Mouse (Mus musculus) neural tube, embryonic 11.5 days (tissue): Measurements from ENCODE around the gene Krt25. TPM values are rescaled to one million over a fixed set of nuclear protein-coding genes. Genes with fewer than 3 reads are reported as not detected.

ENCODE experiments used
- ATAC-seq: fragments of 200-750 bp; cut with Nextera tagmentation; 2 replicates; pipeline ENCODE4 v1.8.0; 2017; ENCODE audit warnings: moderate number of reproducible peaks, mild to moderate bottlenecking, moderate TSS enrichment, moderate library complexity; ENCODE audit not compliant: insufficient read depth, low FRiP score, low TSS enrichment
- DNase-seq: peaks from one replicate; pipeline ENCODE4 v3.0.0-alpha.2; 2015; ENCODE audit warnings: low spot score
- H3K27ac ChIP-seq: fragments of 300-500 bp; sonication (generic); 2 replicates; pipeline ENCODE4 v1.5.1; 2014; ENCODE audit warnings: low read depth, mild to moderate bottlenecking, low read length
- H3K27me3 ChIP-seq: fragments of 300-500 bp; sonication (generic); 2 replicates; pipeline ENCODE4 v1.6.1; 2014; ENCODE audit warnings: mild to moderate bottlenecking, low read length, mixed read lengths; ENCODE audit not compliant: control insufficient read depth, insufficient read depth
- H3K36me3 ChIP-seq: fragments of 300-500 bp; sonication (generic); 2 replicates; pipeline ENCODE4 v1.6.1; 2014; ENCODE audit warnings: mild to moderate bottlenecking, low read length, moderate library complexity, mixed read lengths; ENCODE audit not compliant: control insufficient read depth, insufficient read depth
- H3K4me1 ChIP-seq: fragments of 300-500 bp; sonication (generic); 2 replicates; pipeline ENCODE4 v1.6.1; 2014; ENCODE audit warnings: low read length, mixed read lengths; ENCODE audit not compliant: control insufficient read depth, insufficient read depth
- H3K4me2 ChIP-seq: fragments of 300-500 bp; sonication (generic); 2 replicates; pipeline ENCODE4 v1.6.1; 2014; ENCODE audit warnings: low read depth, mild to moderate bottlenecking, moderate library complexity
- H3K4me3 ChIP-seq: fragments of 300-500 bp; sonication (generic); 2 replicates; pipeline ENCODE4 v1.5.1; 2014; ENCODE audit warnings: low read depth, low read length
- H3K9ac ChIP-seq: fragments of 300-500 bp; sonication (generic); 2 replicates; pipeline ENCODE4 v1.6.1; 2014; ENCODE audit warnings: mild to moderate bottlenecking, low read length
- H3K9me3 ChIP-seq: fragments of 300-500 bp; sonication (generic); 2 replicates; pipeline ENCODE4 v1.6.1; 2016; ENCODE audit warnings: low read length; ENCODE audit not compliant: control insufficient read depth
- WGBS: fragments of 180-500 bp; shearing (Covaris S2); extraction: QIAGEN DNeasy Blood & Tissue Kit; methylation state at CpG from one replicate; pipeline ENCODE4 v1.1.7; 2014; 5-methylcytosine and 5-hydroxymethylcytosine counted together
- polyA plus RNA-seq: library from polyadenylated mRNA; unstranded; fragments of >200 nt; fragmentation: Nextera tagmentation; extraction: Ambion mirVana; gene quantifications from 2 replicates; pipeline ENCODE4 v1.2.1, GENCODE M21; 2014

Krt25 gene
- polyA plus RNA-seq, 1 experiment from 2014 or later: 0.23 TPM

DNA sequence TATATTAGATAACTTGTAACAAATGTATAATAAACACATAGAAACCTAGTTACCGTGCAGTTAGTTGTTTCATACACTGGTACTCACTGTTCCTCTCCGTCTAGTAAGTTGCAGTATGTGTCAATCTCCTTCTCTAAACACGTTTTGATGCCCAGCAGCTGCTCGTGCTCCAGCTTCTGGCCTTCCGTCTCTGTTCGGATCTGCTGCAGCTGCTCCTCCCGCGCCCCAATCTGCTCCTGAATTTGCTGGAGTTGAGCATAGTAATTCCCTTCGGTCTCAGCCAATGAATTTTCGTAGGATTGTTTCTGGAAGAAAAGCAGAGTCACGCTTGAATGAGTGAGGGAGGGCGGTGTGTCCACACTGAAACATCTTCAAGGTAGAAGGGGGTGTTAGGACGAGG is 10.7 kb upstream of the Krt25 start:
- 75% methylated on average over 13 of the region's 13 CpGs for WGBS

DNA sequence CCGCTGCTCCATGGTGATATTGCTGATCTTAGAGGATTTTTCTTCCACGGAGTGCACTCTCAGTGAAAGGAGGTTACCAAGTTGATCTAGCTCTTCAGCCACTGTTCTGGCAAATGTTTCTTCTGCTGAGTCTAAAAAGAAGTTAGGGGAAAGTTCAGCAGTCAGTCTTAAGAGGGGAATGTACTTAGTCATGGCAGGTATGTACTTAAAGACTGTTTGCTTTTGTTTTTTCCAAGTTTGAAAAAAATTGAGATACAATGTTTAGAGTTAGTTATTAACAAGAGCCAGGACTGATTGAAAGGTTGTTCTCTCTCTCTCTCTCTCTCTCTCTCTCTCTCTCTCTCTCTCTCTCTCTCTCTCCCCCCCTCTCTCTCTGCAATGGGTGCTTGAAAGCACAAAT is 6.9 kb upstream of the Krt25 start:
- H3K27ac ChIP-seq: no peak overlapping the region
- WGBS: 67% methylated on average over 2 of the region's 2 CpGs
- H3K4me2 ChIP-seq: no peak overlapping the region
- ATAC-seq (no peak), DNase-seq (no peak)
- H3K27me3 ChIP-seq: no peaks in the 10 kb centered on the region
- H3K36me3 ChIP-seq: no peaks in the 10 kb centered on the region
- H3K9ac ChIP-seq: no peak overlapping the region
- H3K4me3 ChIP-seq: no peak overlapping the region
- H3K9me3 ChIP-seq: no peaks in the 10 kb centered on the region
- H3K4me1 ChIP-seq: no peaks in the 10 kb centered on the region

More for the DNA sequence above, 10.7 kb upstream of the Krt25 start:
- Histone ChIP-seq H3K9ac (no peak overlapping the region), H3K27me3 (no peaks in the 10 kb centered on the region), H3K4me1 (no peaks in the 10 kb centered on the region), H3K9me3 (no peaks in the 10 kb centered on the region), H3K4me2 (no peak overlapping the region), H3K36me3 (no peaks in the 10 kb centered on the region), H3K27ac (no peak overlapping the region), H3K4me3 (no peak overlapping the region)
- ATAC-seq: no peak
- DNase-seq: no peak

DNA sequence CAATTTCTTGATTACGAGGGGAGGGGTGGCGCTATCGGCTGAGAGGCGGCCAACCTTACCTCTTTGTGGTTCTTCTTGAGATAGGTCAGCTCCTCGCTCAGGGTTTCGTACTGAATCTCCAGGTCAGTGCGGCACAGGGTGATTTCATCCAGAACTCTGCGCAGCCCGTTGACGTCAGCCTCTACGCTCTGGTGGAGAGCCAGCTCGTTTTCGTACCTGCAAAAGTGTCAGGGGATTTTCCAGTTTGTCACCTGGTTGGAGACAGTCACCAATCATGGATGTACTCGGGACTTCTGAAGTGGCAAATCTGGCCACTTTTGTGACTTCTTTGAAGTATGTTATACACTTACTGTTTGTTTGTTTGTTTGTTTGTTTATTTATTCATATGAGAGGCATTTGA is 1.7 kb downstream of the Krt25 start:
- 90% methylated on average over 14 of the region's 14 CpGs for WGBS
- Histone ChIP-seq H3K27ac (no peak overlapping the region), H3K9me3 (no peaks in the 10 kb centered on the region), H3K9ac (no peak overlapping the region), H3K4me2 (no peak overlapping the region), H3K4me1 (no peaks in the 10 kb centered on the region), H3K4me3 (no peak overlapping the region), H3K36me3 (no peaks in the 10 kb centered on the region), H3K27me3 (no peaks in the 10 kb centered on the region)
- no peak for DNase-seq
- ATAC-seq: no peak

DNA sequence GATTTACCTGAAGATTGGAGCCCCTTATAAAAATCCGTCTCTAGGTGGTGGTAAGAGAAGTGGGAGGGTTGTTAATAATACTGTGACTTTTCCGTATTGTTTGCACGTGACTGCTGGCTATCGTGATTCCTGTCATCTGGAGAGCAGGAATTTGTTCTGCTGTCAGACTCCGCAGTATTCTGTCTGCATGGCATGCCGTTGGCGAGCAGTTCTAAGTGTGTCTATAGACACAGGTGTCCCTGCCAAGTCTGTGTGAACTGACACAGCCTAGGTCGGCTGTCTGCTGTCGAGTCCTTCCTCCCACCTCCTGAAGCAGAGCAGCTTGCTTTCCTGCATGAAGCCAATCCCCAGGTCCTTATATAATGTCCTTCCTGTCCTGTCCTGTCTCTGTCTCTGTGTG is 3.6 kb downstream of the Krt25 start:
- 82% methylated on average over 9 of the region's 9 CpGs for WGBS
- no peak overlapping the region for H3K9ac ChIP-seq
- no peak overlapping the region for H3K4me2 ChIP-seq
- H3K4me1 ChIP-seq: no peaks in the 10 kb centered on the region
- no peaks in the 10 kb centered on the region for H3K9me3 ChIP-seq
- H3K36me3 ChIP-seq: no peaks in the 10 kb centered on the region
- ATAC-seq: no peak
- H3K27me3 ChIP-seq: no peaks in the 10 kb centered on the region
- no peak overlapping the region for H3K27ac ChIP-seq
- no peak for DNase-seq
- no peak overlapping the region for H3K4me3 ChIP-seq

DNA sequence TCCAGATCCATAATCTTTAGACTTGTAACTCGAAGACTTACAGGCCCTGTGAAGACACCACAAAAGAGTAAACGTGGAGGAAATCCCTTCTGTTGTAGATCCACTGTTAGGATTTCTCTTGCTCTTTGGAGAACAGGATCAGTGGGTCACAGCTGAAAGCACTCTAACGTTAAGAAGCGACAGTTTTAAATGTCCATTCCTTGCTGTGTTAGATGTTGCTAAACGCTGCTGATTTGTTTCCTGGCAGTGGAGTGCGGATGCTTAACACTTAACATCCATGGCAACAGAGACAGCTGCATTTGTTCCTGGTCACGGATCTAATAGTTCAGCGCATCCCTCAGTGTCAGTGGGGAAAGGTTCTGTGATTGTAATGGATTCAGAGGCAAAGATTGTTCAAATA is 6.2 kb downstream of the Krt25 start:
- no peak for DNase-seq
- Histone ChIP-seq H3K4me1 (no peaks in the 10 kb centered on the region), H3K9me3 (no peaks in the 10 kb centered on the region), H3K36me3 (no peaks in the 10 kb centered on the region), H3K9ac (no peak overlapping the region), H3K4me3 (no peak overlapping the region), H3K27ac (no peak overlapping the region), H3K4me2 (no peak overlapping the region), H3K27me3 (no peaks in the 10 kb centered on the region)
- WGBS: 63% methylated on average over 8 of the region's 8 CpGs
- no peak for ATAC-seq

DNA sequence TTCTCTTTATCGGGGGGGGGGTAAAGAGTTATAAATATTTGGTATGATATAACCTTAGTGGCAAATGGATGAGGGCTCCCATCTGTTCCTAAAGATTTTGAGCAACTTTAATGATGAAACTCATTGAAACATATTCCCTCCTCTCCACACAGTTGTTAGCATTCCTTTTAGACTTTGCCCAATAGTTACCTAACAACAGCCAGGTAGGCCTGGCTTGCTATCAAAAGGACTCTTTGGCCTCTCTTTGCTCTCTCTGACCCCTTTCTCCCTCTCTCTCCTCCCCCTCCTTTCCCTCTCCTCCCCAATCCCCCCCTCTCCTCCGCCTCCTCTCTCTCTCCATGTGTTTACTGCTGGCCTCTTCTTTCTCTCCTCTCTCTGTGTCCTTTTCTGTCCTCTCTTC is 8.2 kb downstream of the Krt25 start:
- Histone ChIP-seq H3K9me3 (no peaks in the 10 kb centered on the region), H3K27me3 (no peaks in the 10 kb centered on the region), H3K36me3 (no peaks in the 10 kb centered on the region), H3K4me2 (no peak overlapping the region), H3K4me1 (no peaks in the 10 kb centered on the region), H3K27ac (no peak overlapping the region), H3K4me3 (no peak overlapping the region), H3K9ac (no peak overlapping the region)
- DNase-seq (no peak), ATAC-seq (no peak)
- 82% methylated on average over 2 of the region's 2 CpGs for whole genome bisulfite sequencing

DNA sequence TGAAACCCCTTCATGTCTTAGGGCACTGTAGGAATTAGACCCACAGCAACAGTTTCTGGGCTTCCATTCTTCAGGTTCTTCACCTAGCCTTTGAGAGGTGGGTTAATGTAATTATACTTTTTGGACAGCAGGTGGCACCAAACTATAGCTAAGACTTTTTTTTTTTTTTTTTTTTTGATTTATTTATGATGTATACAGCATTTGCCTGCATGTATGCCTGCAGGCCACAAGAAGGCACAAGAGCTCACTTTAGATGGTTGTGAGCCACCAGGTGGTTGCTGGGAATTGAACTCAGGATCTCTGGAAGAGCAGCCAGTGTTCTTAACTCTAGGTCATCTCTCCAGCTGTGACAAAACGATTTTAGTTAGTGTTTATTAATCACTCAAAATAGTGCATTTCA is 11.9 kb downstream of the Krt25 start:
- no peak for ATAC-seq

DNA sequence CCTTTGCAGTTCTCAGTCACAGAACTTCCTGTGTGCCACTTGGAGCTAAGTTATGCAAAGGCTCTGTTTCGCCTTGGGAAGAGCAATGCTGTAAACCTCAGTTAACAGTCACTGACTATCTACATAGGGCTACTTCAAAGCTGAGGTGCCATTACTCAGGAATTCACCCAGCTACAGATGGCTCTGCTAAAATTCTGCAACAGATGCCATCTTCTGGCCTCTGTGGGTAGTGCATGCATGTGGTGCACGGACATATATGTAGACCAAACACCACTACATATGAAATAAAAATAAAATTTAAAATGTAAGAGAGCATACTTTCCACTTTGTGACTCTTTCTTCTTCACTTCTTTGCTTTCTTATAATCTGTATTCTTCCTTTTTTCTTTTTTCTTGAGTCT is 15.2 kb downstream of the Krt25 start:
- no peaks in the 10 kb centered on the region for H3K27me3 ChIP-seq

More for the DNA sequence above, 11.9 kb downstream of the Krt25 start:
- Histone ChIP-seq H3K9ac (no peak overlapping the region), H3K27me3 (no peaks in the 10 kb centered on the region), H3K4me3 (no peak overlapping the region), H3K27ac (no peak overlapping the region), H3K4me1 (no peaks in the 10 kb centered on the region), H3K4me2 (no peak overlapping the region), H3K9me3 (no peaks in the 10 kb centered on the region), H3K36me3 (no peaks in the 10 kb centered on the region)
- DNase-seq: peak; percentile 25
- 89% methylated on average over 1 of the region's 1 CpGs for WGBS

DNA sequence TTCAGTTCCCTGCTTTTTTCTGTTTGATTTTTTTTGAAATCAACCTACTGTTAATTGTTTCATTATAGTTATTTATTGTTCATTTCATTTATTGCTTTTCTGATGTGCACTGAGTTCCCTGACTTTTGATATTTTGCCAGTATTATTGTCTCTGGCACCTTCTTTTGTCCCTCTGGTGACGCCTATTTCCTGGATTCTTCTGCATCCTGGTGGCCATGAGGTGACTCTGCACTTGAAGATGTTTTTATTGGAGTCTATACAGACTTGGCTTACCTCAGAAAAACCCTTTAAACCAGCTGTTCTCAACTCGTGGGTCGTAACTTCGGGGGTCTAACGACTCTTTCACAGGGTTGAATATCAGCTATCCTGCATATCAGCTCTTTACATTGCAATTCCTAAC is 27.7 kb downstream of the Krt25 start:
- ATAC-seq: no peak
- no peaks in the 10 kb centered on the region for H3K9me3 ChIP-seq
- WGBS: 51% methylated on average over 5 of the region's 5 CpGs

More for the DNA sequence above, 15.2 kb downstream of the Krt25 start:
- Histone ChIP-seq H3K9me3 (no peaks in the 10 kb centered on the region), H3K27ac (no peak overlapping the region), H3K4me1 (no peaks in the 10 kb centered on the region), H3K4me2 (no peak overlapping the region), H3K9ac (no peak overlapping the region), H3K36me3 (no peaks in the 10 kb centered on the region), H3K4me3 (no peak overlapping the region)
- ATAC-seq: no peak
- peak; percentile 75 for DNase-seq
- 32% methylated on average over 2 of the region's 2 CpGs for whole genome bisulfite sequencing

More for the DNA sequence above, 27.7 kb downstream of the Krt25 start:
- Histone ChIP-seq H3K4me1 (no peaks in the 10 kb centered on the region), H3K9ac (no peak overlapping the region), H3K36me3 (no peaks in the 10 kb centered on the region), H3K27me3 (no peaks in the 10 kb centered on the region), H3K4me2 (no peak overlapping the region), H3K27ac (no peak overlapping the region), H3K4me3 (no peak overlapping the region)
- DNase-seq: no peak
